Mouse (Mus musculus): ENCODE measurements around the gene Efhd1.

Gene Efhd1

GRCm38 (mm10) chr1:87264134-87265006, at the start of gene Efhd1:
TSS of gene Efhd1 (plus strand) at chr1:87264363.
- DNase-seq: peak; percentile 24

GRCm38 (mm10) chr1:87214748-87215147, 49.4 kb upstream of the Efhd1 start:
- no peak for DNase-seq

- DNase-seq: no peak
Observed at GRCm38 (mm10) chr1:87217938-87218337, 46.2 kb upstream of the Efhd1 start.

- DNase-seq: no peak
Observed at GRCm38 (mm10) chr1:87225739-87226138, 38.4 kb upstream of the Efhd1 start.

- DNase-seq: no peak
Observed at GRCm38 (mm10) chr1:87226409-87227159, 37.6 kb upstream of the Efhd1 start.

- DNase-seq: no peak
Observed at GRCm38 (mm10) chr1:87227160-87227550, 37.0 kb upstream of the Efhd1 start.

- no peak for DNase-seq
Observed at GRCm38 (mm10) chr1:87230606-87231005, 33.6 kb upstream of the Efhd1 start.

GRCm38 (mm10) chr1:87232197-87232596, 32.0 kb upstream of the Efhd1 start:
- DNase-seq: no peak

- DNase-seq: no peak
Observed at GRCm38 (mm10) chr1:87239056-87239455, 25.1 kb upstream of the Efhd1 start.

GRCm38 (mm10) chr1:87243021-87243420, 21.1 kb upstream of the Efhd1 start:
- no peak for DNase-seq

GRCm38 (mm10) chr1:87245430-87245829, 18.7 kb upstream of the Efhd1 start:
- no peak for DNase-seq

GRCm38 (mm10) chr1:87245929-87246815, 18.0 kb upstream of the Efhd1 start:
- peak; percentile 82 for DNase-seq

- DNase-seq: no peak
Observed at GRCm38 (mm10) chr1:87252040-87252609, 12.0 kb upstream of the Efhd1 start.

GRCm38 (mm10) chr1:87255173-87255572, 9.0 kb upstream of the Efhd1 start:
- DNase-seq: no peak

- DNase-seq: no peak
Observed at GRCm38 (mm10) chr1:87257691-87258090, 6.5 kb upstream of the Efhd1 start.

- no peak for DNase-seq
Observed at GRCm38 (mm10) chr1:87258484-87258883, 5.7 kb upstream of the Efhd1 start.

GRCm38 (mm10) chr1:87259316-87259715, 4.8 kb upstream of the Efhd1 start:
- no peak for DNase-seq

GRCm38 (mm10) chr1:87263257-87263656, 906 bp upstream of the Efhd1 start:
- no peak for DNase-seq

- no peak for DNase-seq
Observed at GRCm38 (mm10) chr1:87263796-87264133, 398 bp upstream of the Efhd1 start.

GRCm38 (mm10) chr1:87265200-87265599, 1.0 kb downstream of the Efhd1 start:
- no peak for DNase-seq

GRCm38 (mm10) chr1:87266296-87267090, 2.3 kb downstream of the Efhd1 start:
- no peak for DNase-seq

- DNase-seq: no peak
Observed at GRCm38 (mm10) chr1:87270204-87270603, 6.0 kb downstream of the Efhd1 start.

Data from lung, postnatal 14 days (tissue).